Mouse (Mus musculus): Measurements from ENCODE around the gene Fkbp8. TPM values are rescaled to one million over a fixed set of nuclear protein-coding genes. Genes with fewer than 3 reads are reported as not detected.

The Fkbp8 gene
- polyA plus RNA-seq, 1 experiment from 2014 or later: 357 TPM

DNA sequence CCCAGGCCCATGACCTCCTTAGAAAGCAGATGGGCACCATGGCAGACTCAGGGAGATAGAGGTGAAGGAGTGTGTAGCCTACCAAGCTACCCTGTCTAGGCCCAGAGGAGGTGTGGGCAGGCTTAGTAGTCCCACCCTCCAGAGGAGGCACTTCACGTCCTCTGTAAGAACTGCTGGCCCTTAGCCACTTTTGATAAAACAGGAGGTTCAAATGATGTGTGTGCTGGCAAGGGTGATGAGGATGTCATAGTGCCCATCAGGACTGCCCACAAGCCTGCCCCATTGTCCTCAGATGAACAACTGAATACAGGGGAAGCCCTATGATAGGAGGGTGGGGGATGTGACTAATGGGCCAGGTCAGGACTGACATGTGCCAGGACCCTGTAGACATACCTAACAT, 25.3 kb downstream of the Fkbp8 start:
- no peak overlapping the region for H3K4me3 ChIP-seq
- H3K9me3 ChIP-seq (replicated peaks): no peaks in the 10 kb centered on the region
- no peaks in the 10 kb centered on the region for H3K36me3 ChIP-seq (ENCODE audit: poor library complexity, severe bottlenecking)
- H3K27ac ChIP-seq: no peak overlapping the region
- H3K4me1 ChIP-seq: peaks cover 17% of the 10 kb centered on the region
- ATAC-seq: no peak
- H3K27me3 ChIP-seq: no peaks in the 10 kb centered on the region
- H3K9ac ChIP-seq: no peak overlapping the region
- 39% methylated on average over 1 of the region's 1 CpGs for WGBS
- H3K4me2 ChIP-seq: no peak overlapping the region

DNA sequence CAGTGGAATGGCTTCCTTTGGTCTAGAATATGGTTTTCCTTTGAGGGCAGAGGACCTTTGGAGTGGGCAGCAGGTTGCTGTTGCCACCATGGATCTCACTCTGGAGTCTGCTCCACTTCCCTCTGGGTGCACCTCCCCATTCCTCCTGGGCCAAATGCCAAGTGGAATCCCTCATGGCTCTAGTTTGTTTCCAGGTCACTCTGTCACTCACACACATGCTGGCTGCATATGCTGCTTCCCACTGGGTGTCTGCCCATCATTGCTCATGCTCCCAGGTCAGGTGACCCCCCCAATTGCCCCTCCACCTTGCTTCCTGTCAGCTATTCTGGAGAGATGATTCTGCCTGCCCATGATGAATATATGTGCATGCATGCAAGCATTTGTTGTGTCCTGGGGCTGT, 26.2 kb downstream of the Fkbp8 start:
- no peaks in the 10 kb centered on the region for H3K9me3 ChIP-seq (replicated peaks)
- H3K4me3 ChIP-seq: no peak overlapping the region
- no peak overlapping the region for H3K9ac ChIP-seq
- H3K4me2 ChIP-seq: no peak overlapping the region
- H3K27me3 ChIP-seq: no peaks in the 10 kb centered on the region
- peak overlapping the region; percentile 31; the same call in 1 of the 2 replicates for H3K27ac ChIP-seq
- no peaks in the 10 kb centered on the region for H3K36me3 ChIP-seq (ENCODE audit: poor library complexity, severe bottlenecking)
- peaks cover 17% of the 10 kb centered on the region for H3K4me1 ChIP-seq
- no peak for ATAC-seq

DNA sequence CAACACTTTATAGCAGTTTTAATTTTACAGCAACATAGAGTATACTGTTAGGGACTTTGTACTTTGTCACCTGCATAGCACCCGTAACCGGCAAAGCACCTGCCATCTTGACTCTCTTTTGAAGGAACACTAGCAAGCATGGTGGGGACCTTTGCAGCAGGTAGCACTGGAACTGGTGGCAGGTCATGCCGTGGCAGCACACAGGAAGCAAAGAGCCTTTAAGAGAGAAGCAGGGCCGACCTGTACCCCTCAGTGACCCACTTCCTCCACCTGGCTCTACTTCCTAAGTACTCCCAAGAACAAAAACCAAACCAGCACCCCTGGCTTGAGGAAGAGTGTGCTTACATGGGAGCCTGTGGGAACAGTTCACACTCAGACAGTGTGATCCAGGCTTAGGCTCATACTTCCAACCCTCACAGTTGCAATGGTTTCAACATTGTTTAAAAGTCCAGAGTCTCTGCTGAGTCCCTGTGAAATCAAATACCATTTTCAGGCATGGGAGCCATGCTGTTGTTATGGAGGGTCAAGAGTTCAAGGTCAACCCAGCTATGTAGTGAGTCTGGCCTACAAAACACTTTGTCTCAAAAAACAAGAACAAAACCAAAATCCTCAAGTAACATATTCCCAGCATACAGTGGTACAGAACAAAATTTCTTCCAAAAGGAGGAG, 27.7 kb downstream of the Fkbp8 start:
- no peaks in the 10 kb centered on the region for H3K36me3 ChIP-seq (ENCODE audit: poor library complexity, severe bottlenecking)
- H3K27me3 ChIP-seq: no peaks in the 10 kb centered on the region
- H3K27ac ChIP-seq: no peak overlapping the region
- no peak overlapping the region for H3K4me2 ChIP-seq
- no peaks in the 10 kb centered on the region for H3K9me3 ChIP-seq (replicated peaks)
- no peak for ATAC-seq
- no peak overlapping the region for H3K9ac ChIP-seq
- H3K4me3 ChIP-seq: no peak overlapping the region
- 91% methylated on average over 4 of the region's 4 CpGs for WGBS
- peaks cover 17% of the 10 kb centered on the region for H3K4me1 ChIP-seq

DNA sequence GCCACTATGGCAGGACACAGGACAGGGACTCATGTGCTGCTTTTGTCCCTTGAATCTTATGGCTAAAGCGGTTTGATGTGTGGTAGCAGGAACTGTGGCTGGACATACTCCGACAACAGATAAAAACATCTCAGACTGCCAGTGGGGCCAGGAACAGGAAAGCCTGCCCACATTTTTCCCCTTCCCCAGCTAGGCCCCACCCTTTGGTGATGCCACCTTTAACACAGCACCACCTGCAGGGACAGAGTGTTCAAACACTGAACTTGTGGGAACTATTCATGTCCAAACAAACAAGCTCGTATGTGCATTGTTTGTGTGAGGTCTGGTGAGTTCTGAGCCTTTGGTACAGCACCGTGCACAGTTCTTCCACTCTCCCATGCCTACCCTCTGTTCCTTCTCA, 30.8 kb downstream of the Fkbp8 start:
- Histone ChIP-seq H3K4me2 (no peak overlapping the region), H3K36me3 (ENCODE audit: poor library complexity, severe bottlenecking) (no peaks in the 10 kb centered on the region), H3K27ac (no peak overlapping the region), H3K4me3 (no peak overlapping the region), H3K9me3 (replicated peaks) (no peaks in the 10 kb centered on the region), H3K4me1 (peaks cover 10% of the 10 kb centered on the region), H3K27me3 (no peaks in the 10 kb centered on the region), H3K9ac (no peak overlapping the region)
- no peak for ATAC-seq
- 65% methylated on average over 4 of the region's 4 CpGs for WGBS

DNA sequence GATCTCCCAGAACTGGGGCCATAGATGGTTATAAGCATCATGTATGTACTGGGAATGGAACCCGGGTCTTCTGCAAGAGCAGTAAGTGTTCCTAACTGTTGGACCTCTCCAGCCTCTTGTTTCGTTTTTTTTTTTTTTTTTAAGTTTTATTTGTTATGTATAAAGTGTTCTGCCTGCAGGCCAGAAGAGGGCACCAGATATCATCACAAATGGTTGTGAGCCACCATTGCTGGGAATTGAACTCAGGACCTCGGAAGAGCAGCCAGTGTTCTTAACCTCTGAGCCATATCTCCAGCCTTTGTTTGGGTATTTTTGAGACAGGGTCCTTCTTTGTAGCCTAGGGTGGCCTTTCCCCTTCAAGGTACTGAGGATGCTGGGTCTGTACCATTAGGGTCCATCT, 31.5 kb downstream of the Fkbp8 start:
- no peak for ATAC-seq
- Histone ChIP-seq H3K9me3 (replicated peaks) (no peaks in the 10 kb centered on the region), H3K4me2 (no peak overlapping the region), H3K36me3 (ENCODE audit: poor library complexity, severe bottlenecking) (no peaks in the 10 kb centered on the region), H3K4me1 (peaks cover 3% of the 10 kb centered on the region), H3K9ac (no peak overlapping the region), H3K4me3 (no peak overlapping the region), H3K27me3 (no peaks in the 10 kb centered on the region), H3K27ac (no peak overlapping the region)
- 85% methylated on average over 3 of the region's 3 CpGs for WGBS

DNA sequence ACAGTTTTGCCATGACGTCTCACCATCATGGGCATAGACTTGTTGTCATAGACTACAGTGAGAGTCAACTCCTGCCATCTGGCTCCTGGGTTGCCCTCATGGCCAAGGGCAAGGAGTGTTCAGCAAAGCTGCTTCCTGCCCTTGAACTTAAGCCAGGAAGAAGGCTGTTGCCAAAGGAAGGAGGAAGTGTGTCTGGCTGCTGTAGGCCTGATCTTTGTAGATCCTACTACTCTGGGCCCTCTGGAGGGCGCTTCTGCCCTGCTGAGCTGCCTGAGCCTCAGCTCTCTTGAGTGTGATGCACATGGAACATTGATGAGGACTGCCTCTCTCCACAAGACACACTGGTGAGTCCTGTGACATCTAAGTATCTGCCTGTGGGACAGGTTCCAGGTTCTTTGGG, 32.6 kb downstream of the Fkbp8 start:
- Histone ChIP-seq H3K4me2 (no peak overlapping the region), H3K36me3 (ENCODE audit: poor library complexity, severe bottlenecking) (no peaks in the 10 kb centered on the region), H3K4me3 (no peak overlapping the region), H3K27ac (no peak overlapping the region), H3K9me3 (replicated peaks) (no peaks in the 10 kb centered on the region), H3K27me3 (no peaks in the 10 kb centered on the region), H3K4me1 (peaks cover 5% of the 10 kb centered on the region; the same call in 1 of the 2 replicates), H3K9ac (no peak overlapping the region)
- no peak for ATAC-seq
- WGBS: 95% methylated on average over 2 of the region's 2 CpGs

DNA sequence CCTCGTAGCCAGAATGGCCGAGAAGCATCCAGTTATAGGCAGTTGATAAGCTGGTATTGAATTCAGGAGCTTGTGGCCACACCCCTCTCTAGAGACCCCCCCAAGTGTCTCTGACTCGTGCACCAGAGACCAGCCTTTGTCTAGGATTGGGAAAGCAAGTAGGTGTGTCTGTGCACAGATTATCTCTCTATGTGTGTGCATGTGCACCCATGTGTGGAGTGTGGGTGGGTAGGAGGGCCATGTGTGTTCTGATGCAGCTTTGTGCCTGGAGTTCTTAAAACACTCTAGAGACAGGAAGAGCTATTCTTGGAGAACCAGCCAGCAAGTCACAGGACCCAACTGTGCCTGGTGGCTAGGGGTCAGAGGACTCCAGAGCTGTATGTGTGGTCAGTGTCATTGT, 33.0 kb downstream of the Fkbp8 start:
- no peaks in the 10 kb centered on the region for H3K27me3 ChIP-seq
- WGBS: 71% methylated on average over 3 of the region's 3 CpGs
- H3K27ac ChIP-seq: no peak overlapping the region
- no peaks in the 10 kb centered on the region for H3K36me3 ChIP-seq (ENCODE audit: poor library complexity, severe bottlenecking)
- no peak overlapping the region for H3K9ac ChIP-seq
- H3K4me1 ChIP-seq: peaks cover 10% of the 10 kb centered on the region
- H3K9me3 ChIP-seq (replicated peaks): no peaks in the 10 kb centered on the region
- H3K4me2 ChIP-seq: no peak overlapping the region
- no peak for ATAC-seq
- H3K4me3 ChIP-seq: no peak overlapping the region

DNA sequence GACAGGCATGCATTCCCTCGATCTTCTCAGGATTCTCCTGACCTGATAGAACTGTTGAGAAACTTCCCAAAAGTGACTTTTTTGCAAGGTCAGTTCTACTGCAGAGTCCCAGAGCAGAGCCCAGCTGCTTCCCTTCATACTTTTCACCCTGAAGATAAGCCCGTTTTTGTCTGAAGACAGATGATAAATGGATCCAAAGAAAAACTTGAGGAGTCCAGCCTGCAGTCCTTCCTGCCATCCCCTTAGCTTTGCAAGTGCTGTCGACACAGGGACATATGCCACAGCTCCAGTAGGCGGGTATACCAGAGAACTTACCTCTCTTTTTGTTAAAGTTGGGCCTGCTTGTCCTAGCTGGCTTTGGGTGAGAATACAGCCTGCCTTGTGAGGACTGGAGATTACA, 33.8 kb downstream of the Fkbp8 start:
- no peak overlapping the region for H3K4me2 ChIP-seq
- no peak overlapping the region for H3K27ac ChIP-seq
- H3K4me1 ChIP-seq: peaks cover 13% of the 10 kb centered on the region
- no peak overlapping the region for H3K9ac ChIP-seq
- 80% methylated on average over 4 of the region's 4 CpGs for WGBS
- no peak for ATAC-seq
- H3K4me3 ChIP-seq: no peak overlapping the region
- H3K9me3 ChIP-seq (replicated peaks): no peaks in the 10 kb centered on the region
- no peaks in the 10 kb centered on the region for H3K36me3 ChIP-seq (ENCODE audit: poor library complexity, severe bottlenecking)
- H3K27me3 ChIP-seq: no peaks in the 10 kb centered on the region

DNA sequence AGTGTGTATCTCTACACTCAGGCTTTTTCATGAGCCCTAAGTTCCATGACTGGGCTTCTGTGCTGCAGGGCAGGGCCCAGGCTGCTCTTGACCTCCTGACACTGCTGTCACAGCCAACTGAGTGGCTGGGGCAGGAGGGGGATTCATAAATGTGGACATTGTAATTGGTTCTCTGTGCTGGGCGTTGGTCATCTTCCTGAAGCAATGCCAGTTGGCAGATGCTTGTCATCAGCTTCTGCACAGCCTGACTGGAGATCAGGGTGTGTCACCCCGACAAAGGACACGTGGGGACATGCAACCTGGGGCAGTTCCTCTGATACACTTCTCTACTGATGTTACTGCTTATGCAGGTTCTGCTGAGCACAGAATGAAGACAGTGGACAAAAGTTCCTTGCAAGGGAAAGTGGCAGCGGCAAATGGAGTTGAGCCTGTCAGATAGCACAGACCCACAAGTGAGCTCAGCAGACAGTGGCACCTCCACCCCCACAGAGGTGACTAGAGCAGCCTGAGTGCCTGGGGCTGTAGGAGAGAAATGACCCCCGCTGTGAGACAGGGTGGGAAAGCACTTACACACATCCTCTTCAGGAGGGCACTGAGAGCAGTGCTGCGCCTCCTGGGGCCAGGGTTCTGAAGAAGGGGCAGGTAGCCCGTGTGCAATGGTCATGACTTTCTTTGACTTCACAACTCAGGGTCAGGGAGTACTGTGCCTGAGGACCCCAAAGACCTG, 34.4 kb downstream of the Fkbp8 start:
- Histone ChIP-seq H3K9me3 (replicated peaks) (no peaks in the 10 kb centered on the region), H3K27me3 (no peaks in the 10 kb centered on the region), H3K9ac (no peak overlapping the region), H3K36me3 (ENCODE audit: poor library complexity, severe bottlenecking) (no peaks in the 10 kb centered on the region), H3K4me3 (no peak overlapping the region), H3K4me2 (no peak overlapping the region), H3K27ac (no peak overlapping the region), H3K4me1 (peaks cover 13% of the 10 kb centered on the region)
- ATAC-seq: no peak
- WGBS: 87% methylated on average over 7 of the region's 7 CpGs

DNA sequence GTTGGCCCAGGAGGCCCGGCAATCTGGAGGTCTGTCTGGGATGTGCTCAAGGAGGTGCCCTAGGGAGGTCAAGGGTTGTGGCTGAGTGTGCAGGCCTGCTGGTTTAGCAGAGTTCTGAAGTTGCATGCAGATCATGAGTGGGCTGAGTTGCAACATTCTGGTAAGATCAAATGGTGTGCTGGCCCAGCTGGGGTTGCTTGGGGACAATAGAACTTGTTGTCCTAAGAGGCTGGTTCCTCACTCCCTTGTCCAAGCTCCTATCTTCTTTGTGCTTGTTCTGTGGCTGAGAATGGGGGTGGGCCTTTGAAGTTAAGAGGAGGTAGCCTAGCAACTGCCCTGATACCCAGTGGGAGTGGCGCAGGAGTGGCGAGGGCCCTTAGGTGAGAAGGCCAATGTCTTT, 35.3 kb downstream of the Fkbp8 start:
- 90% methylated on average over 3 of the region's 3 CpGs for WGBS
- Histone ChIP-seq H3K27ac (no peak overlapping the region), H3K27me3 (no peaks in the 10 kb centered on the region), H3K4me3 (no peak overlapping the region), H3K4me2 (no peak overlapping the region), H3K36me3 (ENCODE audit: poor library complexity, severe bottlenecking) (no peaks in the 10 kb centered on the region), H3K9me3 (replicated peaks) (no peaks in the 10 kb centered on the region), H3K4me1 (peaks cover 13% of the 10 kb centered on the region), H3K9ac (no peak overlapping the region)
- no peak for ATAC-seq

DNA sequence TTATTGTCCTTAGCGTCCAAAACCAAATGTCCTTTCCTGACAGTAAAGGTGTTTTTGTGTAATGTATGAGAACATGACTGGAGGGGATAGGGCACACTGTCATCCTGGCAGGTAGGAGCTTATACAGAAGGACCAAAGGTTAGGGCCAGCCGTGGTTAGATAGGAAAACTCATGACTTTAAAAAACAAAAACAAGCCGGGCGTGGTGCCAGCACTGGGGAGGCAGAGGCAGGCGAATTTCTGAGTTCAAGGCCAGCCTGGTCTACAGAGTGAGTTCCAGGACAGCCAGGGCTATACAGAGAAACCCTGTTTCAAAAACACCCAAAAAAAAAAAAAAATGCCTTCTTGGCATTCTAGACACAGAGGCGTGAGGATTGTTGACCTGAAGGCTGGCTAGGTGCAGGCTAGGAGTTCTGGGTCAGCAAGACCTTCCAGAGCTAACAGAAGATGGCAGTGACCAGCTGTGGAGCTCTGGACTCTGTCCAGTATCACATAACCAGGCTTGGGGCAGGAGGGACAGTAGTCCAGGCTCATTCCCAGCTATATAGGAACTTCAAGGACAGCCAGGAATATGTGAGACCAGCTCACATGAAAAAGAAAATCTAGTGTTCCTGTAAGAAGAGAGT, 36.4 kb downstream of the Fkbp8 start:
- ATAC-seq: no peak
- H3K4me3 ChIP-seq: no peak overlapping the region
- H3K27me3 ChIP-seq: no peaks in the 10 kb centered on the region
- 91% methylated on average over 6 of the region's 6 CpGs for WGBS
- H3K27ac ChIP-seq: no peak overlapping the region
- peaks cover 13% of the 10 kb centered on the region for H3K4me1 ChIP-seq
- H3K4me2 ChIP-seq: no peak overlapping the region
- no peaks in the 10 kb centered on the region for H3K36me3 ChIP-seq (ENCODE audit: poor library complexity, severe bottlenecking)
- H3K9me3 ChIP-seq (replicated peaks): no peaks in the 10 kb centered on the region
- H3K9ac ChIP-seq: no peak overlapping the region

DNA sequence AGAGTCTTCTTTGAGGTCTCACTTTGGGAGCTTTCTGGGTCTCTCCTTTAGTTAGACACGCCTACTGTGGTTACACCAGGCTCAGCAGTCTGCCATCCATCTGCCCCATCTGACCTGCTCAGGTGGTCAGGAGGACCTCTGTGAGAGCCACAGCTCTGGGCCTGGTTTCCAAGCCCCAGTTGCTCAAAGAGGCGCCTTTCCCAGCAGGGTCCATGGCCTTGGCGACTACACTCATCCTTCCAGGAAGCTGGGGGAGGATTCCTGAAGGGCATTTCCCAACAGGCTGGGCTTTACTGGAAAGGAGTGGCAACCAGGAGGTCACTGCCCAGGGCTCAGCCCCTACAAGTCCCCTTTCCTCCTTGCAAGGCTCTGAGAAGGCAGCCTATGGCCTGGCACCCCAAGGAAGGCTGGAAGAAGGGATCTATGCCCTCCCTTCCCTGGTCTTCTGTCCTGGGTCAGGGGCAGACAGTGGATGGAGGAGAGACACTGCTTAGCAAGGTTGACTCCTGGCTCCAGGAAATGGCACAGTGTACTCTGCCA, 37.2 kb downstream of the Fkbp8 start:
- no peaks in the 10 kb centered on the region for H3K9me3 ChIP-seq (replicated peaks)
- no peak for ATAC-seq
- H3K36me3 ChIP-seq (ENCODE audit: poor library complexity, severe bottlenecking): no peaks in the 10 kb centered on the region
- WGBS: 83% methylated on average over 3 of the region's 3 CpGs
- no peak overlapping the region for H3K27ac ChIP-seq
- H3K4me2 ChIP-seq: no peak overlapping the region
- H3K9ac ChIP-seq: no peak overlapping the region
- no peaks in the 10 kb centered on the region for H3K27me3 ChIP-seq
- H3K4me1 ChIP-seq: peaks cover 13% of the 10 kb centered on the region
- H3K4me3 ChIP-seq: no peak overlapping the region

Measured in forebrain, embryonic 13.5 days (tissue).